Mouse (Mus musculus): Measurements from ENCODE around the gene Efcab9.

GRCm38 (mm10) chr11:32485290-32485689, 46.6 kb downstream of the Efcab9 start:
- TF ChIP-seq CTCF (conservative IDR thresholded peaks at IDR 0.05; ENCODE audit: low read length) (no peak), NANOG (IDR thresholded peaks at IDR 0.05; ENCODE audit: borderline replicate concordance, low read length) (no peak), POU5F1 (IDR thresholded peaks at IDR 0.05; ENCODE audit: borderline replicate concordance, low read length) (no peak)
